Mouse (Mus musculus) kidney, postnatal 0 days (tissue): ENCODE results near the gene Cdc42bpa. TPM values are rescaled to one million over a fixed set of nuclear protein-coding genes. Genes with fewer than 3 reads are reported as not detected.

Source experiments
- ATAC-seq: fragments of 200-750 bp; cut with Nextera tagmentation; replicated peaks from 2 replicates; pipeline ENCODE4 v1.8.0; 2017; ENCODE audit warnings: low read depth, moderate number of reproducible peaks, moderate TSS enrichment, moderate library complexity; ENCODE audit not compliant: low FRiP score
- DNase-seq: peaks from one replicate; pipeline ENCODE4 v3.0.0-alpha.2; 2016; ENCODE audit warnings: low spot score
- H3K27ac ChIP-seq: fragments of 300-500 bp; sonication (generic); 2 replicates; pipeline ENCODE4 v1.5.1; 2014; ENCODE audit warnings: mild to moderate bottlenecking
- H3K27me3 ChIP-seq: fragments of 300-500 bp; sonication (generic); 2 replicates; pipeline ENCODE4 v1.6.1; 2014; ENCODE audit warnings: low read length, mixed read lengths; ENCODE audit not compliant: insufficient read depth
- H3K36me3 ChIP-seq: fragments of 300-500 bp; sonication (generic); 2 replicates; pipeline ENCODE4 v1.6.1; 2014; ENCODE audit warnings: low read length, mixed read lengths; ENCODE audit not compliant: insufficient read depth
- H3K4me1 ChIP-seq: fragments of 300-500 bp; sonication (generic); replicated peaks from 2 replicates; pipeline ENCODE4 v1.6.1; 2014; ENCODE audit warnings: antibody characterized with exemption, low read length, mixed read lengths; ENCODE audit not compliant: insufficient read depth
- H3K4me2 ChIP-seq: fragments of 300-500 bp; sonication (generic); 2 replicates; pipeline ENCODE4 v1.6.1; 2014; ENCODE audit warnings: mild to moderate bottlenecking, low read length, moderate library complexity, mixed read lengths
- H3K4me3 ChIP-seq: fragments of 300-500 bp; sonication (generic); replicated peaks from 2 replicates; pipeline ENCODE4 v1.5.1; 2014; ENCODE audit warnings: low read depth, low read length
- H3K9ac ChIP-seq: fragments of 300-500 bp; sonication (generic); 2 replicates; pipeline ENCODE4 v1.6.1; 2014; ENCODE audit warnings: low read depth, low read length
- H3K9me3 ChIP-seq: fragments of 300-500 bp; sonication (generic); replicated peaks from 2 replicates; pipeline ENCODE4 v1.6.1; 2016; ENCODE audit warnings: low read length, inconsistent platforms, mixed read lengths
- CTCF ChIP-seq: IDR thresholded peaks from 2 replicates; pipeline ENCODE4 v1.5.1; 2016; ENCODE audit warnings: antibody characterized with exemption, low read depth, mild to moderate bottlenecking, moderate library complexity
- WGBS: fragments of 180-500 bp; shearing (Covaris S2); extraction: QIAGEN DNeasy Blood & Tissue Kit; methylation state at CpG from one replicate; pipeline ENCODE4 v1.1.7; 2014; 5-methylcytosine and 5-hydroxymethylcytosine counted together
- polyA plus RNA-seq: library from polyadenylated mRNA; unstranded; fragments of >200 nt; fragmentation: Nextera tagmentation; extraction: Ambion mirVana; gene quantifications from 2 replicates; pipeline ENCODE4 v1.2.1, GENCODE M21; 2015

Cdc42bpa gene
- polyA plus RNA-seq, 1 experiment from 2014 or later: 15.8 TPM

DNA sequence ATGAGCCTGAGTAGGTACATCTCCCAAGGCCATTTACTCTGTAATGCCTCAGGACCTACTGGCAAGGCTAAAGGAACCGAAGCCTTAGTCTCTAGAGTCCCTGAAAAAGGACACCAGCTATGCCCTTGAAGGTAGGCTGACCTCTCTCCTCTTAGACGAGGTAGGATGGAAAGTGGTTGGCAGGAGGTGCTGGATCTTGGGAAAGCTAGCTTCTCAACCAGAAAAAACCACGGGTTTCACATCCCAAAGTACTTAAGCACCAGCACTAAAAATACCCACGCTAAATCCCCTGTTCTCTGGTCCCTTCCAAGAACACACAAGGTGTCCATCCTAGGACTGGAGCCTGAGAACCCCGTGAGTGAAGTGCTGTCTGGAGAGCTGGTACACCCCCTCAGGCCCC is 212.7 kb downstream of the Cdc42bpa start:
- H3K4me1 ChIP-seq: no peaks in the 10 kb centered on the region
- ATAC-seq (no peak), DNase-seq (no peak)
- no peak overlapping the region for H3K27ac ChIP-seq
- no peaks in the 10 kb centered on the region for H3K9me3 ChIP-seq
- no peak overlapping the region for H3K4me2 ChIP-seq
- no peaks in the 10 kb centered on the region for H3K27me3 ChIP-seq
- no peak for TF ChIP-seq CTCF
- no peak overlapping the region for H3K4me3 ChIP-seq
- 0 out of 2 replicates have a peak, but pooled peaks cover 9% of the 10 kb centered on the region for H3K36me3 ChIP-seq
- H3K9ac ChIP-seq: no peak overlapping the region
- 71% methylated on average over 5 of the region's 5 CpGs for WGBS

DNA sequence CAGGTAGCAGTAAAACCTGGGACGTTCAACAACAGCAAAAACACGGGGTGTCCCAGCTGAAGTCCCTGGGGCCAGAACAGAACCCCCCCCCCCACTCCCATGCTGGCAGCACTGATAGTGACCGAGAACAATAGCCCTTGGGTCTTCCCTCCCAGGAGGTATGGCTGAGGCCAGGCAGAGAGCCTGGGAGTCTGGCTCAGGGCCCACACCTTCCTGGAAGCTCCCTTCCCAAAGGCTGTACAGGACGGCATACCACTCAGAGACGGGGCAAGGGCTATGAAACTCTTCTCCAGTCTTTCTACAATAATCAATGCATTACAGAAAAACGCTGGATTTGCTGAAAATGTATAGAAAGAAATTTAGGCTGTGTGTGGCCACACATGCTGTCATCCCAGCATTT is 214.4 kb downstream of the Cdc42bpa start:
- TF ChIP-seq CTCF: no peak
- H3K27me3 ChIP-seq: no peaks in the 10 kb centered on the region
- no peak overlapping the region for H3K27ac ChIP-seq
- 0 out of 2 replicates have a peak, but pooled peaks cover 5% of the 10 kb centered on the region for H3K36me3 ChIP-seq
- no peaks in the 10 kb centered on the region for H3K9me3 ChIP-seq
- ATAC-seq (no peak), DNase-seq (no peak)
- no peak overlapping the region for H3K4me2 ChIP-seq
- WGBS: 65% methylated on average over 6 of the region's 6 CpGs
- H3K4me1 ChIP-seq: no peaks in the 10 kb centered on the region
- no peak overlapping the region for H3K4me3 ChIP-seq
- no peak overlapping the region for H3K9ac ChIP-seq

DNA sequence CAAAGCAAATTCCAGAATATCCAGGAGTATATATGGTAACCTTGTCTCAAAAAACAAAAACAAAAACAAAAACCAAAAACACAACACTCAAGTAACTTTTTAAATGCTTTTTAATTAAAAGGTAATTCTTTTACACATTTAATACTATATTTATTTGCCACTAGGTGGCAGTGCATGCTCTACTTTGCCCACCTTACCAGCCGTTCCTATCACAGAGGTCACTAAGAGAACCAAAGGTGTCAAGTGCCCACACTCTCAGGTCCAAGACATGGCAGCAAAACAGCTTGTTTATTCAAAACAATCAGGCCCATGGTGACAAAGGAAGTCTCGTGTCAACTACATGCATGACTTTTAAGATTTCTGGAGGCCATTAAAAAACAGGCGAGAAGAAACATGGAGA is 214.9 kb downstream of the Cdc42bpa start:
- no peak overlapping the region for H3K4me2 ChIP-seq
- no peaks in the 10 kb centered on the region for H3K9me3 ChIP-seq
- DNase-seq: peak; percentile 82
- 31% methylated on average over 3 of the region's 3 CpGs for WGBS
- no peak overlapping the region for H3K9ac ChIP-seq
- H3K36me3 ChIP-seq: 0 out of 2 replicates have a peak, but pooled peaks cover 3% of the 10 kb centered on the region
- peak overlapping the region; percentile 64; the same call in 1 of the 2 replicates for H3K27ac ChIP-seq
- H3K4me3 ChIP-seq: no peak overlapping the region
- no peaks in the 10 kb centered on the region for H3K27me3 ChIP-seq
- no peak for ATAC-seq
- TF ChIP-seq CTCF: peak; percentile 82
- no peaks in the 10 kb centered on the region for H3K4me1 ChIP-seq

DNA sequence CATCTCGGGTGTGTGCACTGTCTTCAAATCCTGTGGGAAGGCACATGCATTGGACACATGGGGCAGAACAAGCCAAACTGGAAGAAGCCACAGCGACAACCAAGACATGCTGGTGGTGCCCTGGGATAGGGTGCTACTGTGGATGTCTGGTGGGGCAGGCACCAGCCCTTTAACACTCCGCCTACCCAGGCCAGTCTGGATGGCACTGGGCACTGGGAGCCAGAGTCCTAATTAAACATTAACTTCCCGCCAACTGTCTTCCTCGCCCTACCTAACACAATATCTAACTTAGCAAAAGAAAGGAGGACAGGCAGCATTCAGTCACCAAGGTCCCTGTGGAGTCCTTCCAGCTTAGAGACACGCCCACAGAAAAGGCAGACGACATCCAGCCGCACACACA is 215.4 kb downstream of the Cdc42bpa start:
- no peak overlapping the region for H3K4me2 ChIP-seq
- DNase-seq (peak; percentile 30), ATAC-seq (peak; percentile 92)
- 46% methylated on average over 8 of the region's 8 CpGs for WGBS
- no peak for TF ChIP-seq CTCF
- H3K9ac ChIP-seq: no peak overlapping the region
- H3K4me1 ChIP-seq: no peaks in the 10 kb centered on the region
- no peaks in the 10 kb centered on the region for H3K9me3 ChIP-seq
- no peaks in the 10 kb centered on the region for H3K27me3 ChIP-seq
- H3K27ac ChIP-seq: peak overlapping the region; percentile 64
- no peaks in the 10 kb centered on the region for H3K36me3 ChIP-seq
- no peak overlapping the region for H3K4me3 ChIP-seq

DNA sequence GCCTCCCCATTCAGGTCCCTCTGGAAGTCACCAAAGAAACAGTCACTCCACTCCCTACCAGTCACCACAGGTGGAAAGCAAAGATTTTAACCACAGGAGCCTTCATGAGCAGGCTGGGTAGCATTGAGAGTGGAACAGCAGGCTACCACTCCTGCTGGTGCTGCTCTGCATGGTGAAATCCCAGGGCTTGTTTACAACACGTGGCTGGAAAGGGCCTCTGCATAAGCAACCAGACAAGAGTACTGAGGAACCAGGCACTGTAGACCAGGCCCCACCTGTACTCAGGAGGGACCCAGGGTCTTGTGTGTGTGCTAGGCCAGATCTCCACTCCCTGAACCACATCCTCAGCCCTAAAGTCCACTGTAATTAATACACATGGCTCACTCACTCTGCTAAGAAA is 216.5 kb downstream of the Cdc42bpa start:
- Histone ChIP-seq H3K27me3 (no peaks in the 10 kb centered on the region), H3K9me3 (no peaks in the 10 kb centered on the region), H3K4me2 (no peak overlapping the region), H3K36me3 (no peaks in the 10 kb centered on the region), H3K4me1 (no peaks in the 10 kb centered on the region), H3K27ac (peak overlapping the region; percentile 64; the same call in 1 of the 2 replicates), H3K4me3 (no peak overlapping the region), H3K9ac (no peak overlapping the region)
- DNase-seq (no peak), ATAC-seq (no peak)
- 14% methylated on average over 1 of the region's 1 CpGs for WGBS
- no peak for TF ChIP-seq CTCF

DNA sequence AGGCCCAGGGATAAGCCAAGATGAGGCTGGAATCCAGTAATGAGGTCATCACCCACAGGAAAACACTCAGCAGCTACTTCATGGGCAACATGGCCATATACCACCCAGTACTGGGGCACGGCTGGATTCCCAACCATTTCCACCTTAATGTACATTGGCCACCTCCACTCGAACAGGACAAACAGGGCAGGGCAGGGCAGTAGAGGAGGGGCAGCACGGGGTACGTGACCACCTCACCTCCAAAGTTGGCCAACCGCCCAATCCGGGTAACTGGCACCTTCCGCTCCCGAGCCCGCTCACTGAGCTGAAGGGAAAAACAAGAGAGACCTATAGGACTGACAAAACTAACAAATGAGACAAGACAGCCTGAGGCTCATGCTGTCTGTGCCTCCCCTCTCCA is 218.1 kb downstream of the Cdc42bpa start:
- no peak for DNase-seq
- WGBS: 85% methylated on average over 9 of the region's 9 CpGs
- no peaks in the 10 kb centered on the region for H3K9me3 ChIP-seq
- no peak for ATAC-seq
- no peak overlapping the region for H3K4me2 ChIP-seq
- no peak for TF ChIP-seq CTCF
- H3K27ac ChIP-seq: no peak overlapping the region
- H3K4me3 ChIP-seq: no peak overlapping the region
- H3K27me3 ChIP-seq: no peaks in the 10 kb centered on the region
- H3K36me3 ChIP-seq: no peaks in the 10 kb centered on the region
- no peak overlapping the region for H3K9ac ChIP-seq
- H3K4me1 ChIP-seq: no peaks in the 10 kb centered on the region

DNA sequence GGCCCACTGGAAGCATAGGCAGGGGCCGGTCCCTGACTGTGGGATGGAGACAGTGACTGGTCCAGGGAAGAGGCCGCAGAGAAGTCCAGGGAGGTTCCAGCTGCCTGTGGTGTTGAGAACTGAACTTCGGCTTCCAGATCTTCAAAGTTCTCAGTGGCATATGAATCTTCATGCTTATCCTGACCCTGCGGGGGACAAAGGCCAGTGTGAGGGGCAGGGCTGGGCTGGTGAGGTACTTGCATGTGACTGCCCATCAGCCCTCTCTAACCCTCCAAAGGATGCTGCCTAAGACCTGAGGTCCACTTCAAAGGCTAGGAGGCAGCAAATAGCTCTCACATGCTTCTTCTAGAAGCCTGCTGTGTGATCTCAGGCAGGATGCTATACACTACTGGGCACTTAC is 218.8 kb downstream of the Cdc42bpa start:
- H3K9me3 ChIP-seq: no peaks in the 10 kb centered on the region
- 95% methylated on average over 4 of the region's 4 CpGs for WGBS
- no peak for TF ChIP-seq CTCF
- H3K4me3 ChIP-seq: no peak overlapping the region
- H3K4me2 ChIP-seq: no peak overlapping the region
- no peaks in the 10 kb centered on the region for H3K4me1 ChIP-seq
- DNase-seq: no peak
- no peak for ATAC-seq
- no peaks in the 10 kb centered on the region for H3K27me3 ChIP-seq
- no peaks in the 10 kb centered on the region for H3K36me3 ChIP-seq
- no peak overlapping the region for H3K27ac ChIP-seq
- H3K9ac ChIP-seq: no peak overlapping the region
